ENCODE assay signal across 36 mouse cellular contexts in genomic region chr7:30463996-30464395, GRCm38 (mm10). TPM values are rescaled to one million over a fixed set of nuclear protein-coding genes. Genes with fewer than 3 reads are reported as not detected.
A peak's percentile ranks its signal among the peaks of the same experiment; 100 is the strongest.
DNase-seq lines count a peak whose midpoint lies in the region; TF ChIP-seq lines count a peak whose summit lies in the region.
"Had no signal": no experiment of that assay in that cellular context is flagged by ENCODE, and none has a peak within 500 bp of the region (broad histone marks: within the 10 kb centered on the region; RNA-seq: fewer than 3 reads in every experiment).

No protein-coding gene starts in this region.

- peak; percentile 71 for DNase-seq in liver, adult 2 months (ENCODE audit: extremely low read depth, low read depth, low spot score)
- DNase-seq in liver (no peak), ES-E14 (ENCODE audit: low read depth, low spot score) (no peak), adipocyte (ENCODE audit: low spot score) (peak; percentile 3)
- DNase-seq in spleen, postnatal 36 days (ENCODE audit: low spot score in 2 of 2) = no peak
- no peak for DNase-seq in lung, postnatal 10 days
- DNase-seq: adrenal gland, adult 2 months; adrenal gland, postnatal 14 days; B cell, adult 2 months; cerebellum, adult 11 months; cerebellum, adult 2 months; cerebellum, adult 9-11 months; cerebellum, postnatal 25 days; embryo, embryonic 11 days; gastrocnemius, postnatal 25 days; heart, adult 2 months; heart, postnatal 14 days; heart, postnatal 4 days; kidney, adult 18-20 months had no signal

- peaks cover 4% of the 10 kb centered on the region; the same call in 1 of the 2 replicates for H3K27me3 ChIP-seq in liver, adult 2 months (ENCODE audit: control insufficient read depth, insufficient read depth, low read length)

- H3K9ac ChIP-seq in liver, adult 2 months (ENCODE audit: low read depth, low read length) = no peak overlapping the region
- H3K9ac ChIP-seq in ES-E14 (ENCODE audit: insufficient read depth, low read depth, low read length, poor library complexity, severe bottlenecking) = peak overlapping the region; percentile 25; the same call in 1 of the 2 replicates
- H3K9ac ChIP-seq: embryonic facial prominence, embryonic 13.5 days; forebrain, embryonic 13.5 days; heart, embryonic 13.5 days; hindbrain, embryonic 14.5 days had no signal

- WGBS in liver, adult 2 months = 5% methylated on average over 4 of the region's 4 CpGs

- no peaks in the 10 kb centered on the region for H3K9me3 ChIP-seq in ES-E14 (ENCODE audit: control insufficient read depth, insufficient read depth, low read depth, low read length)
- H3K9me3 ChIP-seq: embryonic facial prominence, embryonic 10.5 days; embryonic facial prominence, embryonic 13.5 days; forebrain, embryonic 13.5 days; heart, embryonic 10.5 days; heart, embryonic 13.5 days had no signal

- TF ChIP-seq POLR2A in liver, adult 2 months (IDR thresholded peaks at IDR 0.05; ENCODE audit: extremely low read depth, insufficient read depth, low read length) = no peak

- H3K36me3 ChIP-seq in liver, adult 2 months (ENCODE audit: control insufficient read depth, insufficient read depth, low read length) = no peaks in the 10 kb centered on the region
- peaks cover 23% of the 10 kb centered on the region for H3K36me3 ChIP-seq in ES-E14 (ENCODE audit: control insufficient read depth, insufficient read depth, low read length, poor library complexity, severe bottlenecking)
- H3K36me3 ChIP-seq: embryonic facial prominence, embryonic 10.5 days; embryonic facial prominence, embryonic 13.5 days; heart, embryonic 10.5 days; heart, embryonic 13.5 days had no signal

- H3K27ac ChIP-seq in liver, adult 2 months (replicated peaks; ENCODE audit: insufficient read depth, low read depth, low read length) = no peak overlapping the region
- H3K27ac ChIP-seq in ES-E14 (ENCODE audit: insufficient read depth, low read depth, low read length, poor library complexity, severe bottlenecking) = peak overlapping the region; percentile 96
- H3K27ac ChIP-seq: embryonic facial prominence, embryonic 10.5 days; embryonic facial prominence, embryonic 13.5 days; forebrain, embryonic 13.5 days; heart, adult 2 months; heart, embryonic 10.5 days; heart, embryonic 13.5 days; hindbrain, embryonic 14.5 days; hindbrain, postnatal 0 days had no signal

- H3K79me2 ChIP-seq in liver, adult 2 months (ENCODE audit: control insufficient read depth, insufficient read depth, low read length) = no peaks in the 10 kb centered on the region

- TF ChIP-seq CTCF in liver, adult 2 months (IDR thresholded peaks at IDR 0.05; ENCODE audit: low read depth, low read length) = no peak

- in situ Hi-C loops in ES-E14 (cut with MboI; ENCODE audit: low sequenced_read_pairs in 2 of 2, unreplicated experiment in 2 of 2) = no loop called here

- H3K4me1 ChIP-seq in liver, adult 2 months (ENCODE audit: control insufficient read depth, insufficient read depth, low read length) = 0 out of 2 replicates have a peak, but pooled peaks cover 2% of the 10 kb centered on the region
- H3K4me1 ChIP-seq in ES-E14 (ENCODE audit: control insufficient read depth in 2 of 2, insufficient read depth in 2 of 2, low read length in 2 of 2, poor library complexity in 1 of 2) = peaks cover 6 to 34% of the 10 kb centered on the region in 2 experiments
- H3K4me1 ChIP-seq: forebrain, embryonic 13.5 days had no signal

- H3K4me3 ChIP-seq in liver, adult 2 months (ENCODE audit: insufficient read depth, low read depth, low read length) = no peak overlapping the region
- H3K4me3 ChIP-seq in ES-E14 (ENCODE audit: insufficient read depth in 1 of 2, low read depth in 1 of 2, low read length in 2 of 2, poor library complexity in 1 of 2, severe bottlenecking in 1 of 2) = peak overlapping the region; percentile 18 to 79; a peak in 2 of 4 replicates
- H3K4me3 ChIP-seq: embryonic facial prominence, embryonic 10.5 days; embryonic facial prominence, embryonic 13.5 days; erythroblast, embryonic 14.5 days; forebrain, embryonic 13.5 days; heart, adult 2 months; heart, embryonic 10.5 days; heart, embryonic 13.5 days had no signal

TF ChIP-seq in ES-E14, 5 proteins besides CTCF, POLR2A, EP300 and RAD21:
- no peak for TF ChIP-seq CHD2 (IDR thresholded peaks at IDR 0.05; ENCODE audit: low read depth, low read length)
- TF ChIP-seq ZC3H11A (IDR thresholded peaks at IDR 0.05; ENCODE audit: borderline replicate concordance, low read depth, low read length) = no peak
- TF ChIP-seq ZNF384 (IDR thresholded peaks at IDR 0.05; ENCODE audit: low read depth, low read length) = no peak
- TF ChIP-seq HCFC1 (IDR thresholded peaks at IDR 0.05; ENCODE audit: borderline replicate concordance, insufficient read depth, low read length) = no peak

RNA-seq across cellular contexts. Expression of gene Nphs1, which starts 5.9 kb away (rescaled TPM):
- under 0.01 TPM in 1 of 2 replicates, not detected in the other for total RNA-seq in liver, adult 2 months (2014; rRNA removed)
- polyA plus RNA-seq in liver, adult 2 months (2012; rRNA removed) = not detected in 2 replicates
- 45.7 and 72.5 TPM in 2 replicates for total RNA-seq in ES-E14 (2012; rRNA removed)
- total RNA-seq: adrenal gland, adult 2 months; adrenal gland, postnatal 14 days; gastrocnemius, adult 8-10 months; gastrocnemius, postnatal 25 days; heart, adult 2 months; heart, postnatal 14 days; heart, postnatal 4 days had no signal
- polyA plus RNA-seq: adrenal gland, adult 2 months; erythroblast, embryonic 14.5 days; forebrain, embryonic 16.5 days; gonadal fat pad, adult 2 months; heart, embryonic 16.5 days had no signal

RNA-seq across cellular contexts. Expression of gene Kirrel2, which starts 6.5 kb away (rescaled TPM):
- not detected in 2 replicates for total RNA-seq in liver, adult 2 months (2014; rRNA removed)
- polyA plus RNA-seq in liver, adult 2 months (2012; rRNA removed) = not detected in 2 replicates
- 10.7 and 29.8 TPM in 2 replicates for total RNA-seq in ES-E14 (2012; rRNA removed)
- total RNA-seq: adrenal gland, adult 2 months; adrenal gland, postnatal 14 days; CH12.LX; common myeloid progenitor, adult 5-6 weeks; gastrocnemius, adult 8-10 months; gastrocnemius, postnatal 25 days; heart, adult 2 months; heart, postnatal 14 days; MEL had no signal
- polyA plus RNA-seq: adrenal gland, adult 2 months; gonadal fat pad, adult 2 months; heart, adult 2 months; inflammation-experienced regulatory T-cells, adult 6 months had no signal

RNA-seq across cellular contexts. Expression of gene Aplp1, which starts 18.7 kb away (rescaled TPM):
- 0.18 and 0.74 TPM in 2 replicates for total RNA-seq in liver, adult 2 months (2014; rRNA removed)
- polyA plus RNA-seq in liver, adult 2 months (2012; rRNA removed) = 0.65 and 0.70 TPM in 2 replicates
- total RNA-seq in ES-E14 (2012; rRNA removed) = 36.9 and 63.7 TPM in 2 replicates
- total RNA-seq: common myeloid progenitor, adult 5-6 weeks had no signal

RNA-seq across cellular contexts. Expression of gene Prodh2, which starts 29.4 kb away (rescaled TPM):
- total RNA-seq in liver, adult 2 months (2014; rRNA removed) = 220 and 232 TPM in 2 replicates
- 416 and 432 TPM in 2 replicates for polyA plus RNA-seq in liver, adult 2 months (2012; rRNA removed)
- 0.80 and 0.90 TPM in 2 replicates for total RNA-seq in ES-E14 (2012; rRNA removed)
- total RNA-seq: CH12.LX; common myeloid progenitor, adult 5-6 weeks; gastrocnemius, adult 8-10 months; gastrocnemius, postnatal 25 days; heart, adult 2 months; heart, postnatal 14 days; heart, postnatal 4 days; hindbrain, postnatal 0 days; MEL had no signal
- polyA plus RNA-seq: cerebellum, adult 2 months; embryonic facial prominence, embryonic 10.5 days; embryonic facial prominence, embryonic 13.5 days; forebrain, embryonic 16.5 days; heart, adult 2 months; hindbrain, embryonic 11.5 days; inflammation-experienced regulatory T-cells, adult 6 months had no signal

RNA-seq across cellular contexts. Expression of gene Nfkbid, which starts 42.5 kb away (rescaled TPM):
- total RNA-seq in liver, adult 2 months (2014; rRNA removed) = 0.55 and 1.0 TPM in 2 replicates
- polyA plus RNA-seq in liver, adult 2 months (2012; rRNA removed) = 0.52 and 0.92 TPM in 2 replicates
- 4.2 and 8.2 TPM in 2 replicates for total RNA-seq in ES-E14 (2012; rRNA removed)

Comparison
In these comparisons a context has a peak if more than half of its experiments do, and no peak if none do; other contexts are left out.
1. DNase-seq: peak in liver, adult 2 months (single experiment) and adipocyte (single experiment); none in liver (single experiment), ES-E14 (single experiment), spleen, postnatal 36 days (0 of 2) and lung, postnatal 10 days (single experiment).
2. RNA of gene Nphs1, which starts 5.9 kb away (total RNA-seq): 45.7 to 72.5 TPM in ES-E14; under 0.01 TPM in liver, adult 2 months; every median in the first group is over 10 times any median in the second.
3. RNA of gene Kirrel2, which starts 6.5 kb away (total RNA-seq): 10.7 to 29.8 TPM in ES-E14; not detected in liver, adult 2 months; every median in the first group is over 10 times any median in the second.
4. RNA of gene Aplp1, which starts 18.7 kb away (total RNA-seq): 36.9 to 63.7 TPM in ES-E14; 0.18 to 0.74 TPM in liver, adult 2 months; every median in the first group is over 10 times any median in the second.